Mouse (Mus musculus) limb, embryonic 10.5 days (tissue): ENCODE measurements around the gene Cbx4. TPM values are rescaled to one million over a fixed set of nuclear protein-coding genes. Genes with fewer than 3 reads are reported as not detected.

Experiments
- DNase-seq: peaks from one replicate; pipeline ENCODE4 v3.0.0-alpha.2; 2017; ENCODE audit warnings: low spot score
- H3K27ac ChIP-seq: fragments of 300-500 bp; sonication (generic); 2 replicates; pipeline ENCODE4 v1.5.1; 2016; ENCODE audit warnings: mild to moderate bottlenecking
- H3K27me3 ChIP-seq: fragments of 300-500 bp; sonication (generic); 2 replicates; pipeline ENCODE4 v1.6.1; 2016; ENCODE audit warnings: low read depth, mild to moderate bottlenecking; ENCODE audit not compliant: poor library complexity, severe bottlenecking
- H3K36me3 ChIP-seq: fragments of 300-500 bp; sonication (generic); 2 replicates; pipeline ENCODE4 v1.6.1; 2016; ENCODE audit warnings: mild to moderate bottlenecking, moderate library complexity
- H3K4me1 ChIP-seq: fragments of 300-500 bp; sonication (generic); 2 replicates; pipeline ENCODE4 v1.6.1; 2016
- H3K4me3 ChIP-seq: fragments of 300-500 bp; sonication (generic); 2 replicates; pipeline ENCODE4 v1.5.1; 2016; ENCODE audit warnings: mild to moderate bottlenecking, moderate library complexity
- H3K9me3 ChIP-seq: fragments of 300-500 bp; sonication (generic); replicated peaks from 2 replicates; pipeline ENCODE4 v1.6.1; 2016; ENCODE audit warnings: mild to moderate bottlenecking
- WGBS: fragments of 180-500 bp; shearing (Covaris S2); methylation state at CpG from one replicate; pipeline ENCODE4 v1.1.7; 2016; 5-methylcytosine and 5-hydroxymethylcytosine counted together
- polyA plus RNA-seq: library from polyadenylated mRNA; unstranded; fragments of >200 nt; fragmentation: Nextera tagmentation; extraction: Ambion mirVana; gene quantifications from 2 replicates; pipeline ENCODE4 v1.2.1, GENCODE M21; 2016

Gene Cbx4
- polyA plus RNA-seq, 1 experiment from 2014 or later, result 7.1 TPM

DNA sequence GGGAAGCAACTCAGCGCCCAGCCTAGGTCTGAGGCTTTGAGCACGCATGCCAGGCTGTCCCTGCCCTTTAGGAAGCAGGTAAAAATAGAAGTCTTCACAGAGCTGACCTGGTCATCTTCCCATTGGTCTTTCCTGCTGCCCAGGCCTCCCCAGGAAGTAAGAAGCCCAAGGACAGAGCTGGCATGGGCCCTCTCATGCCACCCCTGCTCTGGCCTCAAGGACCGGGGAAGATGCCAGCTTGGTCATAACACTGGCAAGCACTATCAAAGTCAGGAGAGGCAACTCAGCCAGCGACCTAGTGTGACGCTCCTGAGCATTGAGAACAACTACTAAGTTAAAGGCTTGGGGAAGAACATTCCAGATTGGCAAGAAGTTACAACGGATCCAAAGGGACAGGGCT lies 38.5 kb upstream of the Cbx4 start:
- 91% methylated on average over 6 of the region's 6 CpGs for WGBS

DNA sequence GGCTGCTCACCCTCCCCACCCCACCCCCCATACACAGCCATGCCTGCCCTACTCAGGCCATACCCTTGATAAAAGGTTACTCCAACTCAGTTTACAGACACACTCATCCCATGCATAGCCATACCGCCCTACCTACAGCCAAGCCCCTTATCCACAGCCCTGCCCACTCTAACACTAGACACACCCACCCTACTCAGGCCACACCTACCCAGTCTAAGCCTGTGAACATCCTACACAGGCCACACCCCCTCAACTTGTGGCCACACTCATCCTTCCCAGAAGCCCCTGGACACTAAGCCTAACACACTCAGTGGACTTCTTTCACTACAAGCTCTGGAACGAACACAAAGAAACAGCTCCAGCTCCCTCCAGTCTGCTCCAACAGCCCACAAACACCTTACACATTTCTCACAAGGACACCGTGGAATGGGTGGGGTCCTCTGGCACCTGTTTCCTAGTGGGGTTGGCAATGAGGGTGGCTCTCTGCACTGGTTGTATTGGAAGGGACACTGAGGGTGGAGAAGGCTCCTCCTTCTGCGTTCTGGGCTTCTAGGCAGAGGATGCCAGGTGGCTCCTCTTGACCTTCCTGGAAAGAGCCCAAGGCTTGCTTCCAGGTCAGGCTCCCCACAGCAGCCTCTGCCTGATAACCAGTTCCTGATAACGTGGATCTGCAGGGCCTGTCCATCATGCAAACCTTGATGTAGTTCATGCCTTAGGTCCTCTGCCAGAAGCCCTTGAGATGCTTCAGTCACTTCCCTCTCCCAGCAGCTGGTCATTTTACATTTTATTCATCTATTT lies 37.7 kb upstream of the Cbx4 start:
- Histone ChIP-seq H3K9me3 (no peaks in the 10 kb centered on the region), H3K36me3 (no peaks in the 10 kb centered on the region), H3K4me1 (peaks cover 43% of the 10 kb centered on the region), H3K4me3 (no peak overlapping the region), H3K27me3 (peaks cover 67% of the 10 kb centered on the region), H3K27ac (no peak overlapping the region)
- 83% methylated on average over 5 of the region's 5 CpGs for WGBS
- DNase-seq, result no peak

More for the DNA sequence above, 38.5 kb upstream of the Cbx4 start:
- no peak overlapping the region for H3K4me3 ChIP-seq
- no peak for DNase-seq
- H3K27me3 ChIP-seq, result peaks cover 68% of the 10 kb centered on the region
- no peak overlapping the region for H3K27ac ChIP-seq
- no peaks in the 10 kb centered on the region for H3K36me3 ChIP-seq
- no peaks in the 10 kb centered on the region for H3K9me3 ChIP-seq
- peaks cover 45% of the 10 kb centered on the region for H3K4me1 ChIP-seq

DNA sequence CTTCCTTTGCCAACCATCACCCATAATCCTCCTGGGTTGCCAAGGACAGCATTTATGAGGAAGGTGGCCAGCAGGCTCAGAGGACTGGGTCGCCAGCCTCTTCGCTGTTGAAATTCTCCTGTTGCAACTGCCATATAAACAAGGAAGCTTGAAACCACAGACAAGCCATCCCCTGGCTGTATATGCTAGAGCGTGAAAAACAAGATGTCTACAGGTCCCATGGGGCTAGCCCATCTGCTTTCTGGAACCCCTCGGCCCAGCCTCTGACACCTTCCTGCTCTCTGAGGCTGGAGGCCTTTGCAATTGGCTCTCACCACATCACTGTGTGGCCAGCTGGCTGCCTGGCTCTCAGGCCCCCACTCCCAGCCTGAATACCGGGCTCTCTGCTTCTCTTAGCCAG lies 36.4 kb upstream of the Cbx4 start:
- H3K4me1 ChIP-seq, result peaks cover 39% of the 10 kb centered on the region

DNA sequence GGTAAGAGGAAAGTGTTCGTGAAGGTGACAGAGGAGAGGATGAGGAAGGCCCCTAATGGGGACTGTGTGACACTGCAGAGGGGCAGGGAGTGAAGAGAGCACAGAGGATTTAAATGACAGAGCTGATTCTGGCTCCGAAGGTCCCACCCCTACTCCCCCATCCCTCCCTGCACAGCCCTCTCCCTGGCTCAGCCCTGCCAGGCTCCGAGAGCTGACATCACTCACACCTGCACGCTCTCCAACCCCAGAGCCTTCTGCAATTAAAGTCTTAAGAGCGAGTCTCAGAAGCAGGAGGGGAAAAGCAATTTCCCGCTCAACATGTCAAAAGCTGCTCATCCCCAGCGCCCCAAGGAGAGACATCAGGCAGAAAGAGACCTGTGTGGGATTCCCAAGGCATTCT lies 32.9 kb upstream of the Cbx4 start:
- no peak for DNase-seq
- no peaks in the 10 kb centered on the region for H3K9me3 ChIP-seq
- H3K27me3 ChIP-seq, result peaks cover 67% of the 10 kb centered on the region
- no peak overlapping the region for H3K4me3 ChIP-seq
- H3K36me3 ChIP-seq, result no peaks in the 10 kb centered on the region
- 20% methylated on average over 7 of the region's 7 CpGs for WGBS
- no peak overlapping the region for H3K27ac ChIP-seq
- peaks cover 15% of the 10 kb centered on the region for H3K4me1 ChIP-seq

More for the DNA sequence above, 36.4 kb upstream of the Cbx4 start:
- H3K27me3 ChIP-seq, result peaks cover 63% of the 10 kb centered on the region
- H3K4me3 ChIP-seq, result no peak overlapping the region
- no peaks in the 10 kb centered on the region for H3K36me3 ChIP-seq
- no peak for DNase-seq
- no peaks in the 10 kb centered on the region for H3K9me3 ChIP-seq
- no peak overlapping the region for H3K27ac ChIP-seq
- WGBS, result 74% methylated on average over 5 of the region's 5 CpGs

DNA sequence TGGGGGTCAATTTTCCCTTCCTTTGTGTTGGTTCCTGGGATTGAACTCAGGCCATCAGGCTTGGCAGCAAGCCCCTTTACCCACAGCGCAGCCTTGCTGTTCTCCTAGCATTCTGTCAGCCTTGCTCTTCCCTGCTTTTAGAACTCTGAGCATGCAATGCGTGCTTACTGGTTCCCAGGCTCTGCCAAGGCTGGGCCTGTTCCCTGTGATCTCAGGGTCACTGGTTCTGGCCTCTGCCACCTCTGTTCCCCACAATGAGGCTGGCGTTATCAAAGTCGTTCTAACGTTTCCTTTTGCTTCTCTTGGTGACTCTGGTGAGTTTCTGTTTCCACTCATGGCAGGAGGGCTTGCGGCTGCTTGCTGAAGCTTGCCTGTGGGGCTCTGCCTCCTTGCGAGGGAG lies 31.9 kb upstream of the Cbx4 start:
- Histone ChIP-seq H3K9me3 (no peaks in the 10 kb centered on the region), H3K4me3 (no peak overlapping the region), H3K4me1 (peaks cover 15% of the 10 kb centered on the region), H3K27ac (no peak overlapping the region), H3K27me3 (peaks cover 71% of the 10 kb centered on the region), H3K36me3 (no peaks in the 10 kb centered on the region)
- DNase-seq, result no peak
- WGBS, result 52% methylated on average over 7 of the region's 7 CpGs

DNA sequence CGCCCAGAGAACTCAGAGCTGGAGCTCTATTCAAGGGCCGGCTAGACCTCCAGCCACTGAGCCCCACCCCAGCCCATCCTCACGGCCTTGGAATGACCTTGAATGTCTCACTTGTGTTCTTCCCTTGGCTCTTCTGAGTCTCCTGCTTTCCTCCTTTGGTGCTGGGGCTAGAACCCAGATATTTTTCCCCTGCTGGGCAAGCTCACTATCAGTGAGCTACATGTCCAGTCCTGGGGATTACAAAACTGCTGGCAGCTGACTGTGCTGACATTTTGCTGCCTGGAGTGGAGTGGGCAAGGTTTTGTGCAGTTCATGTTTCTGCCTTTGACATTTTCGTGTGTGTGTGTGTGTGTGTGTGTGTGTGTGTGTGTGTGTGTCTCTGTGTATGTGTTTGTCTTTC lies 31.0 kb upstream of the Cbx4 start:
- H3K4me3 ChIP-seq, result no peak overlapping the region
- WGBS, result 74% methylated on average over 4 of the region's 4 CpGs
- H3K27me3 ChIP-seq, result peaks cover 70% of the 10 kb centered on the region
- H3K36me3 ChIP-seq, result no peaks in the 10 kb centered on the region
- no peak for DNase-seq
- H3K9me3 ChIP-seq, result no peaks in the 10 kb centered on the region
- peaks cover 15% of the 10 kb centered on the region for H3K4me1 ChIP-seq
- no peak overlapping the region for H3K27ac ChIP-seq

DNA sequence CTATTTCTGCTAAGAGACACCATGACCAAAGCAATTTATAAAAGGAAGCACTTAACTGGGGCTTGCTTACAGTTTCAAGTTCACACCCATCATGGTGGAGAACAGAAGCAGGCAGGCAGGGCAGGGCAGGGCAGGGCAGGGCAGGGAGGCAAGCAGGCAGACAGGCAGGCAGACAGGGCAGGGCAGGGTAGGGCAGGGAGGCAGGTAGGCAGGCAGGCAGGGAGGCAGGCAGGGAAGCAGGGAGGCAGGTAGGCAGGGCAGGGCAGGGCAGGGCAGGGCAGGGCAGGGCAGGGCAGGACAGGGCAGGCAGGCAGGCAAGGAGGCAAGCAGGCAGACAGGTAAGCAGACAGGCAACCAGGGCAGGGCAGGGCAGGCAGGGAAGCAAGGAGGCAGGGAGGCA lies 26.7 kb upstream of the Cbx4 start:
- DNase-seq, result no peak

DNA sequence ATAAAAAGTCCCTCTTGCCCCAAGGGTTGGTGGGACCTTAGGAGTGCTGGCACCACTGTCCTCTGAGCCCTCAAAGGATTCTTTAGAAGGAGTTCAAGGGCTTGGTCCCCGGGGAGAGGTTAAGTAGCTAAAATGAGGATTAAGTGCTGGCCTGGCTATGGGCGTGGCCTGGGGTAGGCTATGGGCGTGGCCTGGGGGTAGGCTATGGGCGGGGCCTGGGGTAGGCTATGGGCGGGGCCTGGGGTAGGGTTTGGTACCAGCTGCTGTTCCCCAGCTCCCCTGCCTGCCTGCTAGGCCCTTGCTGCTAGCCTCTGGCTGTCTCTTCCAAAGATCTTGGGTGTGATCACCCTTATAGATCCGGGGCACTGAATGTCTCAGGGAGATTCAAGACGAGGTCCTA lies 25.3 kb upstream of the Cbx4 start:
- H3K27ac ChIP-seq, result no peak overlapping the region
- H3K4me1 ChIP-seq, result peaks cover 22% of the 10 kb centered on the region
- DNase-seq, result no peak
- no peak overlapping the region for H3K4me3 ChIP-seq
- peaks cover 70% of the 10 kb centered on the region for H3K27me3 ChIP-seq
- no peaks in the 10 kb centered on the region for H3K9me3 ChIP-seq
- WGBS, result 11% methylated on average over 7 of the region's 7 CpGs
- no peaks in the 10 kb centered on the region for H3K36me3 ChIP-seq

More for the DNA sequence above, 26.7 kb upstream of the Cbx4 start:
- Histone ChIP-seq H3K27ac (peak overlapping the region; percentile 57; the same call in 1 of the 2 replicates), H3K9me3 (no peaks in the 10 kb centered on the region), H3K4me3 (no peak overlapping the region), H3K4me1 (peaks cover 8% of the 10 kb centered on the region), H3K27me3 (peaks cover 64% of the 10 kb centered on the region), H3K36me3 (no peaks in the 10 kb centered on the region)

DNA sequence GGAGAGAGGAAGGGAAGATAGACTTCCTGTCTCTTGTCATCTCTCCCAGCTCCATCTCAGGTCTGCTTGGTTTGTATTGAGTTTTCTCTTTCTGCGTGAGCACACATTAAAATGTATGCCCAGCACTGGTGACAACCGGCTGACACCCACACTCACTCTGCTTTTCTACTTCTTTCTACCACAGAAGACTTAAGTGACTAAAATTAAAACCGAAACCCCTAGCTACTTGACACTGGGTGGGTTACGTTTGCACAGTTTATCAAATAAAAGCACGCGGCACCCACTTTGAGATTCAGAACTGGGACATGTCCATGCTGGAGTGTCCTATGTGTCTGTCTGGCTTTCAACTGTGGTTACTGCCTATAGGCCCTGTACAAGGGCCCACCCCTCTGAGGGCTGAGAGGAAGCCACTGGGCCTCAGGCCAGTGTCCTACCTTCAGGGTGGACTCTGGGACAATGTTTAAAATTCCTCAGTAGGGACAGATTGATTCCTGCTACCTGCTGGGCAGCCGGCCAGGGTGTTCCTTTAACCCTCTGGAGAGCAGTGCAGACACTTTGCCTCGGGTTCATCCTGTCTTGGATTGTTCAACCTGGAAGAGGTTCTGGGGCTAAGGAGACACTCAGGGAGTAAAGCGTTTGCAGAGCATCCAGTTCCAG lies 23.5 kb upstream of the Cbx4 start:
- H3K27ac ChIP-seq, result no peak overlapping the region; the same call in 1 of the 2 replicates
- peaks cover 34% of the 10 kb centered on the region for H3K4me1 ChIP-seq
- WGBS, result 73% methylated on average over 9 of the region's 9 CpGs
- no peaks in the 10 kb centered on the region for H3K9me3 ChIP-seq
- H3K4me3 ChIP-seq, result no peak overlapping the region
- no peak for DNase-seq
- H3K27me3 ChIP-seq, result peaks cover 59% of the 10 kb centered on the region
- H3K36me3 ChIP-seq, result no peaks in the 10 kb centered on the region

DNA sequence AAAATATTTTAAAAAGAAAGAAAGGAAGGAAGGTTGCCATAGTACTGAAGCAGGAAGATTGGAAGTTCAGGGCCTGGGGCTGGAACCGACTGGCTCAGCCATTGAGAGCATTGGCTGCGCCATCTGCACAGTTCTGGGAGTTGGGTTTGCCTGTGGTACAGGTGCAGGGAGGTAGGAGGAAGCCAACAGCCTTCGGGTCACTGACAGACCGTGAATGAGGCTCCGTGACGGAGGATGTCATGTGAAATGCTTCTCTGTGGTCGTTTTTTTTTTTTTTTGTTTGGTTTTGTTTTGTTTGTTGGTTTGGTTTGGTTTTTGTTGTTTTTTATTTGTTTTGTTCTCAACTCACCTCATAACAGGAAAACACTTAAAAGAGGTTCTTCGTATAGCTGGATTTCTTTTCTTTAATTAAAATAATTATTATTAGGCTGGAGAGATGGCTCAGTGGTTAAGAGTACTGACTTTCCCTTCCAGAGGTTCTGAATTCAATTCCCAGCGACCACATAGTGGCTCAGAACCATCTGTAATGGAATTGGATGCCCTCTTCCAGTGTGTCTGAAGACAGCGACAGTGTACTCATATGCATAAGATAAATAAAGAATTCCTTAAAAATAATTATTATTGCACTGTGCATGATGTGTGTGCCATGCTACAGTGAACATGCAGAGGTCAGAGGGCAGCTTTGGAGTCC lies 22.7 kb upstream of the Cbx4 start:
- WGBS, result 78% methylated on average over 10 of the region's 10 CpGs
- Histone ChIP-seq H3K4me3 (no peak overlapping the region), H3K36me3 (no peaks in the 10 kb centered on the region), H3K27me3 (peaks cover 54% of the 10 kb centered on the region), H3K9me3 (no peaks in the 10 kb centered on the region), H3K27ac (no peak overlapping the region), H3K4me1 (peaks cover 34% of the 10 kb centered on the region)
- DNase-seq, result no peak

DNA sequence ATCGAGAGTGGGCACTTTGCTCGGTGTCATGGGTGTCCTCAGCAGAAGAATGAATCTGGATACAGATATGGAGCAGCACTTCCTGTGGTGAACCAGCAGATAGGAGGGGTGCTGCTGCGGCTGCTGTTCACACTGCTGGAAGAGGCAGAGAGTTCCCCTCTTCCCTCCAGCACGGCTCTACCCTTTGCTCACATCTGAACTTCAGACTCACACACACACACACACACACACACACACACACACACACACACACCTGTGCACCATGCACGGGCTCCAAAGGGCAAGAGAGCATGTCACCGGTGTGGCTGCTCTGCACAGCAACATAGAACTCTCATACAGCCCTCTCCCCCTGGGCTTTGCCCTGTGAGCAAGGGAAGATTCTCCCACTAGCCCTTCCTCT lies 20.3 kb upstream of the Cbx4 start:
- Histone ChIP-seq H3K27me3 (peaks cover 46% of the 10 kb centered on the region), H3K4me1 (peaks cover 32% of the 10 kb centered on the region), H3K27ac (peak overlapping the region; percentile 44; the same call in 1 of the 2 replicates), H3K4me3 (no peak overlapping the region), H3K36me3 (no peaks in the 10 kb centered on the region), H3K9me3 (no peaks in the 10 kb centered on the region)
- 71% methylated on average over 6 of the region's 6 CpGs for WGBS
- DNase-seq, result no peak

DNA sequence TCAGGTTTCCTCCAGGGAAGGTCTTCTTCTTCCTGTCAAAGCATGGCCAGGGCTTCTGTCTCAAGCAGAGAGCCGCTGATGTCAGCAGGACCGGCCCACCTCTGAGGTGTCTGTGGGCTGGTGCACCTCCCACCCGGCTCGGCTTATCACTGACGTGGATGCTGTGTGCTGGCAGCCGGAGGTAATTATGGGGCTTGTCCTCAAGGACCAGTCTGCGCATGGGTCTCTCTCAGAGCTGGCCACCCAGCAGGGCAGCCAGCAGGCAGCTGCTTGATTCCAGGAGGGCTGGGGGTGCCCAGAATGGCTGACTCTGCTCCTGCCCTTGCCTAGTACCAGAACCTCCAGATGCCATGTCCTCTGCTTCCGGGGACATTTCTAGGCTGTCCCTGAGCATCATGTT lies 19.7 kb upstream of the Cbx4 start:
- Histone ChIP-seq H3K4me1 (peaks cover 28% of the 10 kb centered on the region), H3K9me3 (no peaks in the 10 kb centered on the region), H3K36me3 (no peaks in the 10 kb centered on the region), H3K27ac (peak overlapping the region; percentile 44), H3K27me3 (peaks cover 52% of the 10 kb centered on the region), H3K4me3 (no peak overlapping the region)
- DNase-seq, result no peak
- 36% methylated on average over 8 of the region's 8 CpGs for WGBS

DNA sequence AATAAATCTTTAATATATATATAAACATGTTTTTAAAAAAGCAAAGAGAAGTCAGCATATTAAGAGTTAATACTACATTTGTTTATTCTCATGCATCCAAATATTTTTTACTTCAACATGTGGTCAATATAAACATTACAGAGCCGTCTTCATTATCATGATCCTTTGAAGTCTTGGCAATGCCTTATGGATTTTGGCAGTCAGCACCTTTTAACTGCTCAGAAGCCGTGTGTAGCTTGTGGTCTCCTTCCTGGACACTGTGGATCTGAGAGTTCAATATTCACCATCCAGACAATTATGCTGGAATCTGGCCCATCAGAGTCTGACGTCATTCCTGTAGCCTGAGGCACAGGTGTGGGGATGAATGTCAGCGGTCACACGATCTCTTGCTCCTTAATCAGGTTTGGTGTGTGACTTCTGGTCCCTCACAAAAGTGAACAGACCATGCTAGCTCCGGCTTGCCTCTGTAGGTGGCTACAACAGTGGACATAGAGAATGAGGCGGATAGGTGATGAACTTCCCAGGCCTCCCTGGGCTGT lies 19.1 kb upstream of the Cbx4 start:
- H3K4me1 ChIP-seq, result peaks cover 28% of the 10 kb centered on the region
- WGBS, result 76% methylated on average over 7 of the region's 7 CpGs
- no peaks in the 10 kb centered on the region for H3K36me3 ChIP-seq
- no peak overlapping the region for H3K4me3 ChIP-seq
- H3K27me3 ChIP-seq, result peaks cover 49% of the 10 kb centered on the region
- no peaks in the 10 kb centered on the region for H3K9me3 ChIP-seq
- DNase-seq, result no peak
- H3K27ac ChIP-seq, result no peak overlapping the region
